Mouse (Mus musculus): ENCODE results near the gene Nop56. TPM values are rescaled to one million over a fixed set of nuclear protein-coding genes. Genes with fewer than 3 reads are reported as not detected.

The Nop56 gene
- polyA plus RNA-seq, 1 experiment from 2014 or later, result 262 TPM

- H3K27ac ChIP-seq, result no peak overlapping the region
- H3K4me1 ChIP-seq, result peaks cover 38% of the 10 kb centered on the region
- H3K4me2 ChIP-seq (replicated peaks), result no peak overlapping the region
- no peaks in the 10 kb centered on the region for H3K36me3 ChIP-seq
- no peak overlapping the region for H3K4me3 ChIP-seq
- WGBS, result 79% methylated on average over 9 of the region's 9 CpGs
- no peaks in the 10 kb centered on the region for H3K9me3 ChIP-seq (replicated peaks)
- no peak overlapping the region for H3K9ac ChIP-seq
- ATAC-seq (ENCODE audit: low FRiP score), result no peak
- peaks cover 21% of the 10 kb centered on the region for H3K27me3 ChIP-seq
Observed at GRCm38 (mm10) chr2:130297580-130297979, 23.4 kb downstream of the Nop56 start.

- no peak for ATAC-seq (ENCODE audit: low FRiP score)
- Histone ChIP-seq H3K4me3 (no peak overlapping the region), H3K4me2 (replicated peaks) (no peak overlapping the region), H3K9me3 (replicated peaks) (no peaks in the 10 kb centered on the region), H3K9ac (no peak overlapping the region), H3K36me3 (peaks cover 25% of the 10 kb centered on the region), H3K27ac (no peak overlapping the region), H3K27me3 (no peaks in the 10 kb centered on the region; the same call in 1 of the 2 replicates), H3K4me1 (0 out of 2 replicates have a peak, but pooled peaks cover 2% of the 10 kb centered on the region)
- 48% methylated on average over 4 of the region's 4 CpGs for WGBS
Observed at GRCm38 (mm10) chr2:130303014-130303413, 28.8 kb downstream of the Nop56 start.

GRCm38 (mm10) chr2:130327057-130327456 is 52.8 kb downstream of the Nop56 start:
- H3K36me3 ChIP-seq, result no peaks in the 10 kb centered on the region
- ATAC-seq (ENCODE audit: low FRiP score), result no peak
- H3K4me1 ChIP-seq, result no peaks in the 10 kb centered on the region
- H3K27ac ChIP-seq, result no peak overlapping the region
- no peak overlapping the region for H3K4me3 ChIP-seq
- no peak overlapping the region for H3K4me2 ChIP-seq (replicated peaks)
- H3K9ac ChIP-seq, result no peak overlapping the region
- 50% methylated on average over 1 of the region's 1 CpGs for WGBS
- H3K9me3 ChIP-seq (replicated peaks), result no peaks in the 10 kb centered on the region
- H3K27me3 ChIP-seq, result no peaks in the 10 kb centered on the region

Other genes with a start within 250 kb of the Nop56 start
- not detected in 2 replicates for gene Tgm6, start 162.0 kb upstream of the Nop56 start, polyA plus RNA-seq (2016; fragmentation: Nextera tagmentation; extraction: Ambion mirVana)
- gene Snrpb, start 95.0 kb upstream of the Nop56 start, polyA plus RNA-seq (2016; fragmentation: Nextera tagmentation; extraction: Ambion mirVana), result 440 and 489 TPM in 2 replicates
- gene Tmc2, start 79.2 kb upstream of the Nop56 start, polyA plus RNA-seq (2016; fragmentation: Nextera tagmentation; extraction: Ambion mirVana), result not detected in 2 replicates
- gene Idh3b, start 10.1 kb downstream of the Nop56 start, polyA plus RNA-seq (2016; fragmentation: Nextera tagmentation; extraction: Ambion mirVana), result 118 and 119 TPM in 2 replicates
- 3.4 TPM in 2 replicates for gene Ebf4, start 20.7 kb downstream of the Nop56 start, polyA plus RNA-seq (2016; fragmentation: Nextera tagmentation; extraction: Ambion mirVana)
- gene Cpxm1, start 123.1 kb downstream of the Nop56 start, polyA plus RNA-seq (2016; fragmentation: Nextera tagmentation; extraction: Ambion mirVana), result 53.3 and 57.0 TPM in 2 replicates
- 0.34 TPM in 1 of 2 replicates, not detected in the other for gene Gm28372, start 130.8 kb downstream of the Nop56 start, polyA plus RNA-seq (2016; fragmentation: Nextera tagmentation; extraction: Ambion mirVana)
- 0.35 TPM in 1 of 2 replicates, not detected in the other for gene 1700020A23Rik, start 130.8 kb downstream of the Nop56 start, polyA plus RNA-seq (2016; fragmentation: Nextera tagmentation; extraction: Ambion mirVana)
- gene Tmem239, start 132.0 kb downstream of the Nop56 start, polyA plus RNA-seq (2016; fragmentation: Nextera tagmentation; extraction: Ambion mirVana), result not detected in 2 replicates
- 107 and 115 TPM in 2 replicates for gene Vps16, start 149.9 kb downstream of the Nop56 start, polyA plus RNA-seq (2016; fragmentation: Nextera tagmentation; extraction: Ambion mirVana)
- 12.3 and 12.4 TPM in 2 replicates for gene Pced1a, start 150.3 kb downstream of the Nop56 start, polyA plus RNA-seq (2016; fragmentation: Nextera tagmentation; extraction: Ambion mirVana)
- gene Ptpra, start 175.8 kb downstream of the Nop56 start, polyA plus RNA-seq (2016; fragmentation: Nextera tagmentation; extraction: Ambion mirVana), result 129 and 138 TPM in 2 replicates

Data from hindbrain, embryonic 12.5 days (tissue).